25 mouse cellular contexts compared by ENCODE assay signal in genomic region chr17:47706196-47706595, GRCm38 (mm10). TPM values are rescaled to one million over a fixed set of nuclear protein-coding genes. Genes with fewer than 3 reads are reported as not detected.
DNase-seq lines count a peak whose midpoint lies in the region; ATAC-seq and TF ChIP-seq lines count a peak whose summit lies in the region.
"Had no signal": no experiment of that assay in that cellular context is flagged by ENCODE, and none has a peak within 500 bp of the region (broad histone marks: within the 10 kb centered on the region; RNA-seq: fewer than 3 reads in every experiment).

No protein-coding gene starts in this region.

- H3K27me3 ChIP-seq in heart, embryonic 12.5 days (replicated peaks): peaks cover 38% of the 10 kb centered on the region
- peaks cover 19% of the 10 kb centered on the region for H3K27me3 ChIP-seq in heart, embryonic 11.5 days (ENCODE audit: control insufficient read depth, insufficient read depth, low read length)
- H3K27me3 ChIP-seq in midbrain, postnatal 0 days (ENCODE audit: insufficient read depth, low read length): no peaks in the 10 kb centered on the region
- no peaks in the 10 kb centered on the region for H3K27me3 ChIP-seq in midbrain, embryonic 15.5 days (replicated peaks)
- H3K27me3 ChIP-seq: forebrain, embryonic 15.5 days had no signal

- no peak overlapping the region for H3K4me2 ChIP-seq in heart, embryonic 12.5 days
- H3K4me2 ChIP-seq in heart, embryonic 11.5 days: no peak overlapping the region
- H3K4me2 ChIP-seq in midbrain, postnatal 0 days (ENCODE audit: low read depth, low read length, poor library complexity, severe bottlenecking): no peak overlapping the region
- H3K4me2 ChIP-seq in midbrain, embryonic 15.5 days: no peak overlapping the region
- H3K4me2 ChIP-seq: forebrain, embryonic 15.5 days; liver, embryonic 15.5 days had no signal

- H3K9me3 ChIP-seq in heart, embryonic 12.5 days (replicated peaks): no peaks in the 10 kb centered on the region
- no peaks in the 10 kb centered on the region for H3K9me3 ChIP-seq in heart, embryonic 11.5 days (replicated peaks; ENCODE audit: control insufficient read depth, low read length)
- no peaks in the 10 kb centered on the region for H3K9me3 ChIP-seq in midbrain, postnatal 0 days (ENCODE audit: low read length)
- H3K9me3 ChIP-seq in midbrain, embryonic 15.5 days: no peaks in the 10 kb centered on the region
- H3K9me3 ChIP-seq: forebrain, embryonic 15.5 days; liver, embryonic 15.5 days had no signal

- 0 out of 2 replicates have a peak overlapping the region, but pooled peaks have one; percentile 8 for H3K27ac ChIP-seq in heart, embryonic 12.5 days (ENCODE audit: poor library complexity, severe bottlenecking)
- H3K27ac ChIP-seq in heart, embryonic 11.5 days (ENCODE audit: low read depth, low read length): no peak overlapping the region
- H3K27ac ChIP-seq in midbrain, postnatal 0 days (ENCODE audit: low read depth, low read length): no peak overlapping the region
- H3K27ac ChIP-seq in midbrain, embryonic 15.5 days: no peak overlapping the region
- H3K27ac ChIP-seq: forebrain, embryonic 15.5 days; liver, embryonic 15.5 days; macrophage had no signal

- no peak for DNase-seq in heart, adult 11 months
- DNase-seq in heart, postnatal 4 days: peak; percentile 41
- peak; percentile 60 for DNase-seq in left cerebral cortex, postnatal 4 days
- DNase-seq in left cerebral cortex, adult 11 months (ENCODE audit: low spot score): no peak
- DNase-seq in midbrain, postnatal 0 days (ENCODE audit: low spot score): peak; percentile 30
- DNase-seq: adrenal gland, postnatal 14 days; cerebellum, adult 8-10 months; liver; thymus, adult 18-20 months; thymus, postnatal 36 days had no signal

- peaks cover 19% of the 10 kb centered on the region for H3K4me1 ChIP-seq in heart, embryonic 12.5 days (replicated peaks)
- peaks cover 8% of the 10 kb centered on the region for H3K4me1 ChIP-seq in heart, embryonic 11.5 days (ENCODE audit: control insufficient read depth, insufficient read depth, low read length)
- peaks cover 8% of the 10 kb centered on the region; the same call in 1 of the 2 replicates for H3K4me1 ChIP-seq in midbrain, postnatal 0 days (ENCODE audit: insufficient read depth, low read length)
- 0 out of 2 replicates have a peak, but pooled peaks cover 6% of the 10 kb centered on the region for H3K4me1 ChIP-seq in midbrain, embryonic 15.5 days
- H3K4me1 ChIP-seq: forebrain, embryonic 15.5 days had no signal

- TF ChIP-seq CTCF in midbrain, postnatal 0 days (IDR thresholded peaks at IDR 0.05): no peak

- 38% methylated on average over 1 of the region's 1 CpGs for WGBS in heart, embryonic 12.5 days
- 44% methylated on average over 1 of the region's 1 CpGs for WGBS in heart, embryonic 11.5 days (ENCODE audit: insufficient replicate concordance)
- 89% methylated on average over 1 of the region's 1 CpGs for WGBS in midbrain, postnatal 0 days
- 70% methylated on average over 1 of the region's 1 CpGs for WGBS in midbrain, embryonic 15.5 days

- H3K36me3 ChIP-seq in heart, embryonic 12.5 days: peaks cover 19% of the 10 kb centered on the region
- H3K36me3 ChIP-seq in heart, embryonic 11.5 days (ENCODE audit: control insufficient read depth, insufficient read depth, low read length): no peaks in the 10 kb centered on the region
- H3K36me3 ChIP-seq in midbrain, postnatal 0 days (ENCODE audit: insufficient read depth, low read length): peaks cover 21% of the 10 kb centered on the region
- H3K36me3 ChIP-seq in midbrain, embryonic 15.5 days (replicated peaks): 0 out of 2 replicates have a peak, but pooled peaks cover 5% of the 10 kb centered on the region
- H3K36me3 ChIP-seq: liver, embryonic 15.5 days had no signal

- no peak overlapping the region for H3K4me3 ChIP-seq in heart, embryonic 12.5 days
- H3K4me3 ChIP-seq in heart, embryonic 11.5 days (ENCODE audit: low read depth, low read length): no peak overlapping the region
- no peak overlapping the region for H3K4me3 ChIP-seq in midbrain, postnatal 0 days (ENCODE audit: low read depth, low read length)
- H3K4me3 ChIP-seq in midbrain, embryonic 15.5 days: no peak overlapping the region
- H3K4me3 ChIP-seq: forebrain, embryonic 15.5 days; liver, embryonic 15.5 days had no signal

- no peak overlapping the region for H3K9ac ChIP-seq in heart, embryonic 12.5 days
- H3K9ac ChIP-seq in heart, embryonic 11.5 days (ENCODE audit: low read depth, low read length): no peak overlapping the region
- H3K9ac ChIP-seq in midbrain, postnatal 0 days (replicated peaks; ENCODE audit: low read length, poor library complexity, severe bottlenecking): no peak overlapping the region
- no peak overlapping the region for H3K9ac ChIP-seq in midbrain, embryonic 15.5 days
- H3K9ac ChIP-seq: forebrain, embryonic 15.5 days; liver, embryonic 15.5 days had no signal

- ATAC-seq in heart, embryonic 12.5 days (ENCODE audit: insufficient number of reproducible peaks, low FRiP score): 0 out of 2 replicates have a peak, but pooled peaks have one; percentile 12
- no peak for ATAC-seq in heart, embryonic 11.5 days (replicated peaks; ENCODE audit: insufficient number of reproducible peaks, low FRiP score, low TSS enrichment)
- no peak for ATAC-seq in midbrain, postnatal 0 days (ENCODE audit: low FRiP score)
- ATAC-seq in midbrain, embryonic 15.5 days (replicated peaks): no peak
- ATAC-seq: CD4-positive, CD25-positive, alpha-beta regulatory T cell, adult 4 months; forebrain, embryonic 15.5 days; hindbrain, embryonic 16.5 days; intestine, embryonic 16.5 days; midbrain, embryonic 16.5 days had no signal

- intact Hi-C loops in left cerebral cortex, postnatal 4 days (cut with DNase I): no loop called here

RNA-seq across cellular contexts. Expression of gene Prickle4, which starts 11.7 kb away (rescaled TPM):
- polyA plus RNA-seq in heart, embryonic 12.5 days (2016; fragmentation: Nextera tagmentation; extraction: Ambion mirVana): 0.56 TPM in 1 of 2 replicates, not detected in the other
- 1 to 10 TPM; 1.8 to 2.1 TPM for total RNA-seq in heart, postnatal 4 days (2021)
- 0.39 TPM in 1 of 2 replicates, not detected in the other for polyA plus RNA-seq in heart, embryonic 11.5 days (2014; fragmentation: Nextera tagmentation; extraction: Ambion mirVana)
- total RNA-seq in left cerebral cortex, postnatal 4 days (2021): 1 to 10 TPM; 2.4 to 6.8 TPM
- 2.5 and 3.2 TPM in 2 replicates for total RNA-seq in midbrain, postnatal 0 days (2014; rRNA removed)
- 2.2 and 3.2 TPM in 2 replicates for polyA plus RNA-seq in midbrain, postnatal 0 days (2015; fragmentation: Nextera tagmentation; extraction: Ambion mirVana)
- 0.80 and 1.3 TPM in 2 replicates for polyA plus RNA-seq in midbrain, embryonic 15.5 days (2015; fragmentation: Nextera tagmentation; extraction: Ambion mirVana)
- polyA plus RNA-seq: CD4-positive, CD25-positive, alpha-beta regulatory T cell, adult 4 months; liver, embryonic 15.5 days had no signal

RNA-seq across cellular contexts. Expression of gene Gm21981, which starts 11.9 kb away (rescaled TPM):
- 0.15 and 0.19 TPM in 2 replicates for polyA plus RNA-seq in heart, embryonic 12.5 days (2016; fragmentation: Nextera tagmentation; extraction: Ambion mirVana)
- total RNA-seq in heart, postnatal 4 days (2021): 1 to 10 TPM in 1 of 2 experiments, under 1 TPM in 1; 0.98 to 1.1 TPM
- polyA plus RNA-seq in heart, embryonic 11.5 days (2014; fragmentation: Nextera tagmentation; extraction: Ambion mirVana): 0.94 and 1.3 TPM in 2 replicates
- 1 to 10 TPM; 3.6 to 7.4 TPM for total RNA-seq in left cerebral cortex, postnatal 4 days (2021)
- total RNA-seq in midbrain, postnatal 0 days (2014; rRNA removed): 5.2 and 5.8 TPM in 2 replicates
- 0.56 and 0.90 TPM in 2 replicates for polyA plus RNA-seq in midbrain, postnatal 0 days (2015; fragmentation: Nextera tagmentation; extraction: Ambion mirVana)
- 0.79 and 1.0 TPM in 2 replicates for polyA plus RNA-seq in midbrain, embryonic 15.5 days (2015; fragmentation: Nextera tagmentation; extraction: Ambion mirVana)
- total RNA-seq: hematopoietic stem cell, adult 5-6 weeks had no signal
- polyA plus RNA-seq: CD4-positive, CD25-positive, alpha-beta regulatory T cell, adult 4 months; liver, embryonic 15.5 days had no signal

RNA-seq across cellular contexts. Expression of gene Frs3, which starts 17.4 kb away (rescaled TPM):
- 4.6 and 5.1 TPM in 2 replicates for polyA plus RNA-seq in heart, embryonic 12.5 days (2016; fragmentation: Nextera tagmentation; extraction: Ambion mirVana)
- 1 to 10 TPM; 5.2 to 6.0 TPM for total RNA-seq in heart, postnatal 4 days (2021)
- 2.2 and 2.7 TPM in 2 replicates for polyA plus RNA-seq in heart, embryonic 11.5 days (2014; fragmentation: Nextera tagmentation; extraction: Ambion mirVana)
- 10 to 100 TPM; 32.4 to 35.4 TPM for total RNA-seq in left cerebral cortex, postnatal 4 days (2021)
- total RNA-seq in midbrain, postnatal 0 days (2014; rRNA removed): 128 and 165 TPM in 2 replicates
- 68.9 and 75.7 TPM in 2 replicates for polyA plus RNA-seq in midbrain, postnatal 0 days (2015; fragmentation: Nextera tagmentation; extraction: Ambion mirVana)
- 46.7 and 49.0 TPM in 2 replicates for polyA plus RNA-seq in midbrain, embryonic 15.5 days (2015; fragmentation: Nextera tagmentation; extraction: Ambion mirVana)

RNA-seq across cellular contexts. Expression of gene Tomm6, which starts 18.0 kb away (rescaled TPM):
- polyA plus RNA-seq in heart, embryonic 12.5 days (2016; fragmentation: Nextera tagmentation; extraction: Ambion mirVana): 352 and 355 TPM in 2 replicates
- total RNA-seq in heart, postnatal 4 days (2021): 100 to 1,000 TPM; 156 to 160 TPM
- polyA plus RNA-seq in heart, embryonic 11.5 days (2014; fragmentation: Nextera tagmentation; extraction: Ambion mirVana): 322 and 360 TPM in 2 replicates
- 100 to 1,000 TPM; 179 to 192 TPM for total RNA-seq in left cerebral cortex, postnatal 4 days (2021)
- total RNA-seq in midbrain, postnatal 0 days (2014; rRNA removed): 117 and 136 TPM in 2 replicates
- 334 and 339 TPM in 2 replicates for polyA plus RNA-seq in midbrain, postnatal 0 days (2015; fragmentation: Nextera tagmentation; extraction: Ambion mirVana)
- polyA plus RNA-seq in midbrain, embryonic 15.5 days (2015; fragmentation: Nextera tagmentation; extraction: Ambion mirVana): 242 and 256 TPM in 2 replicates

RNA-seq across cellular contexts. Expression of gene Pgc, which starts 20.4 kb away (rescaled TPM):
- polyA plus RNA-seq in heart, embryonic 12.5 days (2016; fragmentation: Nextera tagmentation; extraction: Ambion mirVana): not detected in 2 replicates
- not detected for total RNA-seq in heart, postnatal 4 days (2021)
- 0.15 TPM in 1 of 2 replicates, not detected in the other for polyA plus RNA-seq in heart, embryonic 11.5 days (2014; fragmentation: Nextera tagmentation; extraction: Ambion mirVana)
- not detected for total RNA-seq in left cerebral cortex, postnatal 4 days (2021)
- 0.27 and 1.5 TPM in 2 replicates for total RNA-seq in midbrain, postnatal 0 days (2014; rRNA removed)
- polyA plus RNA-seq in midbrain, postnatal 0 days (2015; fragmentation: Nextera tagmentation; extraction: Ambion mirVana): 0.19 TPM in 1 of 2 replicates, not detected in the other
- polyA plus RNA-seq in midbrain, embryonic 15.5 days (2015; fragmentation: Nextera tagmentation; extraction: Ambion mirVana): not detected in 2 replicates
- total RNA-seq: adrenal gland, postnatal 14 days; gastrocnemius, adult 8-10 months; hematopoietic stem cell, adult 5-6 weeks; layer of hippocampus, adult 8-10 months; left cerebral cortex, adult 18-20 months; left cerebral cortex, postnatal 25 days had no signal
- polyA plus RNA-seq: CD4-positive, CD25-positive, alpha-beta regulatory T cell, adult 4 months; forebrain, embryonic 15.5 days; hindbrain, embryonic 16.5 days; liver, embryonic 15.5 days; macrophage had no signal

Comparison
In these comparisons a context has a peak if more than half of its experiments do, and no peak if none do; other contexts are left out.
1. DNase-seq: peak in heart, postnatal 4 days (single experiment), left cerebral cortex, postnatal 4 days (single experiment) and midbrain, postnatal 0 days (single experiment); none in heart, adult 11 months (single experiment) and left cerebral cortex, adult 11 months (single experiment).